Mouse (Mus musculus): ENCODE data around the gene Ralb. TPM values are rescaled to one million over a fixed set of nuclear protein-coding genes. Genes with fewer than 3 reads are reported as not detected.
A peak's percentile ranks its signal among the peaks of the same experiment; 100 is the strongest.

The Ralb gene
- polyA plus RNA-seq, 1 experiment from 2014 or later = 134 TPM

- 62% methylated on average over 9 of the region's 9 CpGs for WGBS
- Histone ChIP-seq H3K4me3 (no peak overlapping the region), H3K9ac (no peak overlapping the region), H3K9me3 (replicated peaks) (no peaks in the 10 kb centered on the region), H3K27me3 (no peaks in the 10 kb centered on the region), H3K36me3 (no peaks in the 10 kb centered on the region), H3K4me1 (replicated peaks) (peaks cover 20% of the 10 kb centered on the region), H3K4me2 (no peak overlapping the region), H3K27ac (peak overlapping the region; percentile 54)
- no peak for ATAC-seq (replicated peaks; ENCODE audit: insufficient number of reproducible peaks, insufficient read depth, low FRiP score, low read depth)
Observed at GRCm38 (mm10) chr1:119540836-119541557, 36.4 kb upstream of the Ralb start.

- Histone ChIP-seq H3K4me2 (no peak overlapping the region), H3K27me3 (no peaks in the 10 kb centered on the region), H3K36me3 (no peaks in the 10 kb centered on the region), H3K9ac (no peak overlapping the region), H3K4me1 (replicated peaks) (peaks cover 24% of the 10 kb centered on the region), H3K9me3 (replicated peaks) (no peaks in the 10 kb centered on the region), H3K27ac (no peak overlapping the region), H3K4me3 (no peak overlapping the region)
- no peak for ATAC-seq (replicated peaks; ENCODE audit: insufficient number of reproducible peaks, insufficient read depth, low FRiP score, low read depth)
- 52% methylated on average over 2 of the region's 2 CpGs for WGBS
Observed at GRCm38 (mm10) chr1:119539252-119539651, 34.7 kb upstream of the Ralb start.

GRCm38 (mm10) chr1:119537651-119538050 is 33.1 kb upstream of the Ralb start:
- H3K27me3 ChIP-seq = no peaks in the 10 kb centered on the region
- H3K27ac ChIP-seq = no peak overlapping the region
- H3K4me3 ChIP-seq = no peak overlapping the region
- H3K4me1 ChIP-seq (replicated peaks) = peaks cover 24% of the 10 kb centered on the region
- no peaks in the 10 kb centered on the region for H3K9me3 ChIP-seq (replicated peaks)
- no peak for ATAC-seq (replicated peaks; ENCODE audit: insufficient number of reproducible peaks, insufficient read depth, low FRiP score, low read depth)
- no peak overlapping the region for H3K9ac ChIP-seq
- H3K36me3 ChIP-seq = no peaks in the 10 kb centered on the region
- WGBS = 82% methylated on average over 6 of the region's 6 CpGs
- H3K4me2 ChIP-seq = no peak overlapping the region

GRCm38 (mm10) chr1:119536122-119536521 is 31.5 kb upstream of the Ralb start:
- Histone ChIP-seq H3K27me3 (no peaks in the 10 kb centered on the region), H3K9ac (no peak overlapping the region), H3K27ac (peak overlapping the region; percentile 48), H3K4me2 (no peak overlapping the region), H3K4me3 (no peak overlapping the region), H3K36me3 (no peaks in the 10 kb centered on the region), H3K4me1 (replicated peaks) (peaks cover 17% of the 10 kb centered on the region), H3K9me3 (replicated peaks) (no peaks in the 10 kb centered on the region)
- peak; percentile 20; the same call in 1 of the 2 replicates for ATAC-seq (replicated peaks; ENCODE audit: insufficient number of reproducible peaks, insufficient read depth, low FRiP score, low read depth)
- 30% methylated on average over 2 of the region's 2 CpGs for WGBS

- no peak overlapping the region for H3K27ac ChIP-seq
Observed at GRCm38 (mm10) chr1:119534341-119534740, 29.7 kb upstream of the Ralb start.

GRCm38 (mm10) chr1:119533093-119533805 is 28.7 kb upstream of the Ralb start:
- H3K27me3 ChIP-seq = no peaks in the 10 kb centered on the region
- H3K4me1 ChIP-seq (replicated peaks) = 0 out of 2 replicates have a peak, but pooled peaks cover 13% of the 10 kb centered on the region
- no peak overlapping the region for H3K4me2 ChIP-seq
- ATAC-seq (replicated peaks; ENCODE audit: insufficient number of reproducible peaks, insufficient read depth, low FRiP score, low read depth) = no peak
- peaks cover 15% of the 10 kb centered on the region for H3K36me3 ChIP-seq
- H3K27ac ChIP-seq = no peak overlapping the region
- H3K4me3 ChIP-seq = no peak overlapping the region
- H3K9me3 ChIP-seq (replicated peaks) = no peaks in the 10 kb centered on the region
- H3K9ac ChIP-seq = no peak overlapping the region
- 83% methylated on average over 18 of the region's 18 CpGs for WGBS

More at GRCm38 (mm10) chr1:119534341-119534740, 29.7 kb upstream of the Ralb start:
- Histone ChIP-seq H3K36me3 (peaks cover 4% of the 10 kb centered on the region), H3K9me3 (replicated peaks) (no peaks in the 10 kb centered on the region), H3K27me3 (no peaks in the 10 kb centered on the region), H3K4me2 (no peak overlapping the region), H3K4me1 (replicated peaks) (0 out of 2 replicates have a peak, but pooled peaks cover 13% of the 10 kb centered on the region), H3K9ac (no peak overlapping the region), H3K4me3 (no peak overlapping the region)
- no peak for ATAC-seq (replicated peaks; ENCODE audit: insufficient number of reproducible peaks, insufficient read depth, low FRiP score, low read depth)
- WGBS = 89% methylated on average over 5 of the region's 5 CpGs

- Histone ChIP-seq H3K36me3 (peaks cover 26% of the 10 kb centered on the region), H3K4me3 (no peak overlapping the region), H3K9ac (no peak overlapping the region), H3K4me1 (replicated peaks) (peaks cover 13% of the 10 kb centered on the region; the same call in 1 of the 2 replicates), H3K27ac (no peak overlapping the region), H3K9me3 (replicated peaks) (no peaks in the 10 kb centered on the region), H3K4me2 (no peak overlapping the region), H3K27me3 (no peaks in the 10 kb centered on the region)
- 94% methylated on average over 6 of the region's 6 CpGs for WGBS
- ATAC-seq (replicated peaks; ENCODE audit: insufficient number of reproducible peaks, insufficient read depth, low FRiP score, low read depth) = no peak
Observed at GRCm38 (mm10) chr1:119532165-119532564, 27.6 kb upstream of the Ralb start.

- Histone ChIP-seq H3K9ac (no peak overlapping the region), H3K27me3 (no peaks in the 10 kb centered on the region), H3K27ac (no peak overlapping the region), H3K4me3 (no peak overlapping the region), H3K9me3 (replicated peaks) (no peaks in the 10 kb centered on the region), H3K36me3 (peaks cover 29% of the 10 kb centered on the region), H3K4me2 (no peak overlapping the region), H3K4me1 (replicated peaks) (peaks cover 19% of the 10 kb centered on the region)
- ATAC-seq (replicated peaks; ENCODE audit: insufficient number of reproducible peaks, insufficient read depth, low FRiP score, low read depth) = no peak
- 86% methylated on average over 13 of the region's 13 CpGs for WGBS
Observed at GRCm38 (mm10) chr1:119530941-119531340, 26.3 kb upstream of the Ralb start.

- H3K4me1 ChIP-seq (replicated peaks) = peaks cover 28% of the 10 kb centered on the region
- ATAC-seq (replicated peaks; ENCODE audit: insufficient number of reproducible peaks, insufficient read depth, low FRiP score, low read depth) = peak; percentile 94
- peak within 1 kb of the TSS; percentile 85 for H3K9ac ChIP-seq
- peak within 1 kb of the TSS; percentile 92 for H3K4me2 ChIP-seq
- WGBS = 1% methylated on average over 82 of the region's 82 CpGs
- H3K4me3 ChIP-seq = peak within 1 kb of the TSS; percentile 86
- no peaks in the 10 kb centered on the region for H3K27me3 ChIP-seq
- peak within 1 kb of the TSS; percentile 92 for H3K27ac ChIP-seq
- no peaks in the 10 kb centered on the region for H3K9me3 ChIP-seq (replicated peaks)
- peaks cover 29% of the 10 kb centered on the region for H3K36me3 ChIP-seq
Observed at GRCm38 (mm10) chr1:119525689-119526591, 21.3 kb upstream of the Ralb start, which contains the start of gene Tmem185b. Tmem185b (plus strand) TSS chr1:119526160.

- H3K36me3 ChIP-seq = peaks cover 29% of the 10 kb centered on the region
- WGBS = 5% methylated on average over 5 of the region's 5 CpGs
- H3K4me3 ChIP-seq = peak overlapping the region; percentile 86
- peak overlapping the region; percentile 85 for H3K9ac ChIP-seq
- H3K27ac ChIP-seq = peak overlapping the region; percentile 92
- H3K4me2 ChIP-seq = peak overlapping the region; percentile 92
- no peaks in the 10 kb centered on the region for H3K27me3 ChIP-seq
- no peaks in the 10 kb centered on the region for H3K9me3 ChIP-seq (replicated peaks)
- ATAC-seq (replicated peaks; ENCODE audit: insufficient number of reproducible peaks, insufficient read depth, low FRiP score, low read depth) = no peak
- H3K4me1 ChIP-seq (replicated peaks) = peaks cover 28% of the 10 kb centered on the region
Observed at GRCm38 (mm10) chr1:119525004-119525444, 20.4 kb upstream of the Ralb start.

GRCm38 (mm10) chr1:119523826-119524225 is 19.2 kb upstream of the Ralb start:
- 89% methylated on average over 7 of the region's 7 CpGs for WGBS
- Histone ChIP-seq H3K9me3 (replicated peaks) (no peaks in the 10 kb centered on the region), H3K4me2 (no peak overlapping the region), H3K4me1 (replicated peaks) (peaks cover 28% of the 10 kb centered on the region), H3K36me3 (peaks cover 20% of the 10 kb centered on the region), H3K4me3 (no peak overlapping the region), H3K9ac (no peak overlapping the region), H3K27me3 (no peaks in the 10 kb centered on the region), H3K27ac (no peak overlapping the region)
- ATAC-seq (replicated peaks; ENCODE audit: insufficient number of reproducible peaks, insufficient read depth, low FRiP score, low read depth) = no peak
